Mouse (Mus musculus) embryo, embryonic 10 days (tissue): ENCODE measurements at regions not wholly inside any gene's neighbourhood (a gene's known extent, or its start where the extent isn't known, plus 50 kb on each side); places are given as distances from the start of the nearest gene placed in this dataset.

Source experiments
- DNase-seq: peaks from one replicate; pipeline ENCODE4 v3.0.0-alpha.2; 2015; ENCODE audit warnings: low spot score

DNA sequence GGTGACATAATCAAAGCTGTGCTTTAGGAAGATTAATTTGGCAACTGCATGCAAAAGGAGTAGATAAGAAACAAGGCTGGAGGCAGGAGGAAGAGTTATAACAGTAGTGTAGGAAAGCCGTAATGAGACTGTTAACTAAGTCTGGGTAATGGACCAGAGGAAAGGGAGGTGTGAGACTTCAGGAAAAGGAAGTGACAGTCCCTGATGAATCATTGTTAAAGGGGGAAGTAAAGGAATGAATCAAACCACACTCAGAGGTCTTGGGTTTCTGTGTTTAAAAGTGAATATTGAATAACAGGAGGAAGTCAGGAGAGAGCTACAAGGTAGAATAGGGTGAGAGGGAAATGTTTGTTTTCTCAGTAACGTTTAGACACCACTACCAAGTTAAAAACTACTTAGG, 1175.9 kb downstream of the Diaph3 start:
- no peak for DNase-seq

DNA sequence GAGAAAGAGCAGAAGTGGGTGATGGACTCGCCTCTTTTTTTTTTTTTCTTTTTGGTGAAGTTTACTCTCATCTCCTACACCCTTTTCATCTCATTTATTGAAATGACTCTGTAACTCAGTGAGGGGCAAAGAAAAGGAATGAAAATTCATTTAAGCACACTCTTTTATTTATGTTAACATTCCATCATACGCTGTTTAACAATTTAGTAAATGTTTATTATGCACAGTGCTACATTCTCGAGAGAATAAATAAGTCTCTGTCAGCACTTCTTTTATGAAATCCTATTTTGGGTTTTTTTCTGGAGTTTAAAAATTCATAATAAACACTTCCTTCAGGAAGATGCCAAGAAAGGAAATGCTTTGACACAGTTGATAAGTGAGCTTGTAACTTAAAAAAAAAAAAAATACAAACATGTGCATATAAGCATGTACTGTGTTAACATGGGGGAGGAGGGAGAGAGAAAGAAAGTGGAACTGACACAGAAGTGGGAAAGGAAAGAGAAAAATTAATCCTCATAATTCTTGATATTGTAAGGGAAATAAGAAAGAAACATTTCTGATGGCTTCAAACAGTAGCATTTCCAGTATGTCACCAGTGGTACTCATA, 1195.2 kb downstream of the Diaph3 start:
- DNase-seq, result no peak

DNA sequence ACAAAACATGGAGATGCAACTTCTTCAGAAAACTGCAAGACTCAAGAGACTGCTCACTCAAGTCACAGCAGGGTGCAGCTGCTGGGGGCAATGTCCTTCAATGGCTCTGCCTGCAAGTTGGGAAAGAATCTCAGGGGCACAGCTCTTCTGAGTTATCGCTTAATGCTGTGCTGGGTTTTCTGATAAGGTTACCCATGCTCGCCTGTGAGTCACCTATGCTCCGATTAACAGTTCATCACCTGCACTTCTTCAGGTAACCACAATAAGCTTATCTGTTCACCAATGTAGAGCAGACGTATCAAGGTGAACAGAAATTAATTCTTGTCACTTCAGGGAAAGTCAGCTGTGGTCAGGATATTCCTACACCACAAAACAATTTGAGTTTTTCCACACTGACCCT, 1198.2 kb downstream of the Diaph3 start:
- no peak for DNase-seq

- DNase-seq, result no peak
These were observed 1200.5 kb downstream of the Diaph3 start for GRCm38 (mm10) chr14:85940585-85940984.

GRCm38 (mm10) chr14:85935091-85935490, 1205.9 kb downstream of the Diaph3 start:
- no peak for DNase-seq

- peak; percentile 7 for DNase-seq
These were observed 1210.6 kb downstream of the Diaph3 start for GRCm38 (mm10) chr14:85930387-85930786.

DNA sequence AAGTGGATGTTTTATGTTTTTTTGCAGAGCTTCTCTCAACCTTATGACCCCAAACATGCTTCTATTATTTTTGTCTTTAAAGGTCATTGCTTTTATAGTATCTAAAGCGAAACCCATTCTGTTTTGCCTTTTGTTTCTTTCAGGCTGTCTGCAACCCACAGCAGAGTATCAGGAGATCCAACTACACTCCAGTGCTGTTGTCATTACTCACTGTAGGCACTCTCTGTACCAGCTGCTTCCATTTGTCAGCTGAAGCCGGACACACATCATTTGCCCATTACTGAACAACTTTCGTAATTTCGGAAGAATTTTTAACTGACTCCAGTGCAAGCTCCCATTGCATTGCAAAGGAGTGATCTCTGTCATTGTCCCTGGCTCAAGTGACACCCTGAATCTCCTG, 1222.1 kb downstream of the Diaph3 start:
- peak; percentile 14 for DNase-seq

- DNase-seq, result no peak
These were observed 1225.3 kb downstream of the Diaph3 start for GRCm38 (mm10) chr14:85915761-85916160.

DNA sequence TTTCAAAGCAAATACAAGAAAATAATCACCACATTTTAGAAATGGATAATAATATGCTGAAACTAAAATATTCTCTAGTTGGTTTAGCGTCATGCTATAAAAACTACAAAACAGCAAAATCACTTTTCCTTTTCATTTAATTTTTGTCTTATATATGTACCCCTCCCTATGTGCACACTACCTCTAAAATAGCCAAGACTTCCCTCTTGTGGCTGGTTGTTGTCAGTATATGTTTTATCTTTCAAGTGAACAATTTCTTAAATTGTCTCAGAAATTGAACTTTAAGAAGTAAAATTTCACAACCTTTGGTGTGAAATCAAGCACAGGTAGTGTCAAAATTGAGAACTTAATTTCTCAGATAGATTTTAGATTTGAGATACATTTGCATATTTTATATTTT, 1243.1 kb downstream of the Diaph3 start:
- DNase-seq, result no peak

DNA sequence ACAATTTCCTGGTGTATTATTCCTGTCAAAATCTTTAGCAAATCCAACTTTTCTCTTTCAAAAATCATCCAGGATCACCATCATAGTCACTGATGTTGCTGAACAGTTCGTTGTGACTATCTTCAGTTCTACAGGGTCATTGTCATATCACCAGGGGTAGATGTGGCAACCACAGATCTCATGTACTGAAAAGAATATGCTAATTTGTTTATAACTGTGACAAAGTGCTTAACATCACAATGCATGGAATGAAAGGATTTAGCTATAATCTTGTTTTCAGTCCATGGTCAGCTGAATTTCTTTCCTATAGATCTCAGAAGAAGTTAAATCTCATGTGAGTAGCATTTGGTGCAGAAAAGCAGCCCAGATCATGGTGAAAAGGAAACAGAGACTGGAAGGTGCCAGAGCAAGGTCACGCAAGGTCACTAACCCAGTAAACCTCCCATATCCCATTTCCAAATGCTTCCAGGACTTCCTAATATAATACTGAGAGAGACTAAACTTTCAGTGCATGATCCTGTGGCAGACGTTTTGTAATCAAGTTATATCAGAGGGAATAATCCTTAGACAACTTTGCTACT, 1279.6 kb downstream of the Diaph3 start:
- peak; percentile 7 for DNase-seq

- no peak for DNase-seq
These were observed 1291.5 kb downstream of the Diaph3 start for GRCm38 (mm10) chr14:85849490-85849889.

DNA sequence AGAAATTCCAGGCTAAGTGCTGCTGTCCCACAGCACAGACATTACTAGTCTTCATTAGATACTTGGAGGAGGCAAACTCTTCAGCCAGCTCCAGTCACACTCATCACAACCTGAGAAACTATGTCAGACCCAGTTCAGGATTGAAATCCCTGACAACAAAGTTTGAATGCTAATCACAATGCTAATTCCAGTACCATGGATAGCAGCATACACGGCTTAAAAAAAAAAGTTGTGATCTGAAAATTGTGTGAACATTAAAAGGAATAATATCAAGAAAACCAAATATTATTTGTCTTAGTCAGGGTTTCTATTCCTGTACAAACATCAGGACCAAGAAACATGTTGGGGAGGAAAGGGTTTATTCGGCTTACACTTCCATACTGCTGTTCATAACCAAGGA, 1305.5 kb downstream of the Diaph3 start:
- DNase-seq, result no peak

- peak; percentile 7 for DNase-seq
These were observed 1326.1 kb downstream of the Diaph3 start for GRCm38 (mm10) chr14:85814920-85815319.

DNA sequence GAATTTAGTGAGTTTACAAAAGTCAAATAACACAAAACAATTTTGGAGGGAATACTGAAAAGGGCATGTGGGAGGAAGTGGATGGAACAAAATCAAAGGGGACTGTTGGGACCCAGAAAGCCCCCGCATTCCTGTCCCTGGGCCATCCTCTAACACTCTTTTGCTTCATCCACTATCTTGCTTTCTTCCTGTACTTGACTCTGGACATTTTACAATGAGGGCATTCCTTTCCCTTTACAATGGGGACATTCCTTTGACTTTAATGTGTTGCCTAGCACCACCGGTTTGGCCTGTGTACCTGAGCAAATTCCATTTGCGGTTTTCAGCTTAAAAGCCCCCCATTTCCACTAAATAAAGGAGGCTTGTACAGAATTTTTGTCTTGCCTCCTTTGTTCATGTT, 1341.0 kb downstream of the Pcdh17 start:
- no peak for DNase-seq

GRCm38 (mm10) chr14:85770636-85771035, 1327.3 kb downstream of the Pcdh17 start:
- no peak for DNase-seq

GRCm38 (mm10) chr14:85768301-85768700, 1324.9 kb downstream of the Pcdh17 start:
- no peak for DNase-seq

GRCm38 (mm10) chr14:85757343-85757742, 1314.0 kb downstream of the Pcdh17 start:
- DNase-seq, result no peak

DNA sequence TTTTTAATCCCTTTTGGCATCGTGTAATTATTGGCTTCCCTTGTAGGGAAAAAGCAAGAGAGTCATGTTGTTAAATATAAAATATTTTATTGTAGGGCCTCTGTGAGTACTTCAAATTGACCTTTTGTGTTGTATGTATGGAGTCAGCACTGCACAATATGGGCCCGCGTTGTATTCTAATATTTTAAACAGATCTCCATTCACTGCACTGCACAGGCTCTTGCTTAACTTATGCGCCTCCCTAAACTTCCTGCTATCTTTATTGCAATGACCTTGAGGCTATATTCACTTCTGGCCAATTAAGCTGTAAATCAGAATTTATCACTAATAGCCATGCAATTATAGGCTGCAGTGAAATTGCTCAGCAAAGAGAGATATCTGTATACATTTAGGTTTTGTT, 1295.2 kb downstream of the Pcdh17 start:
- no peak for DNase-seq
